Mouse (Mus musculus): ENCODE measurements around the gene Mmp28.

DNA sequence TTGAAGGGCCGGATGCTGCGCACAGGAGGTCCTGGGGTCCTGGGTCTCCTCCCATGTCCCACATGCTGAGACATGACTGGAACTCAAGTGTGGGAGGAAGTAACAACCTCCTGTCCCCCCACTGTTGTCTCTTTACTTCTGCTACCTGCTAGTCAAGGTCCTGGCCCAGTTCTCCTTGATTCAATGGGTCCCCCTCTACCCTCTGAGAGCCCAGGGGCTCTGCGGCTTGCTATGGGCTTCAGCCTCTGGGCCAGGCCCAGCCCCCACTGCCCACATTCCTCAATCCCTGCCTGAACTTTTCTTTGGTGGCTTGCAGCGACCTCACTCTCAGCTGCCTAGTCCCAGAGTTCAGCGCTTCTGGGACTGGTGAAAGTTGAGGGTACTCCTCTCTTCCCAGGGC is 33.5 kb downstream of the Mmp28 start, which contains the start of gene Gas2l2:
- TF ChIP-seq CTCF (IDR thresholded peaks at IDR 0.05; ENCODE audit: low read depth) = no peak
- TF ChIP-seq EP300 (IDR thresholded peaks at IDR 0.05; ENCODE audit: low read depth) = no peak
